Mouse (Mus musculus): ENCODE data around the gene Zfp646. TPM values are rescaled to one million over a fixed set of nuclear protein-coding genes. Genes with fewer than 3 reads are reported as not detected.
"Not testable (repeated sequence)": the region's sequence is repeated elsewhere in the genome, so short reads cannot be mapped to it uniquely, and the experiment has no call there.

Zfp646 gene
- polyA plus RNA-seq (2014; fragmentation: Nextera tagmentation; extraction: Ambion mirVana), result 13.2 and 15.5 TPM in 2 replicates

DNA sequence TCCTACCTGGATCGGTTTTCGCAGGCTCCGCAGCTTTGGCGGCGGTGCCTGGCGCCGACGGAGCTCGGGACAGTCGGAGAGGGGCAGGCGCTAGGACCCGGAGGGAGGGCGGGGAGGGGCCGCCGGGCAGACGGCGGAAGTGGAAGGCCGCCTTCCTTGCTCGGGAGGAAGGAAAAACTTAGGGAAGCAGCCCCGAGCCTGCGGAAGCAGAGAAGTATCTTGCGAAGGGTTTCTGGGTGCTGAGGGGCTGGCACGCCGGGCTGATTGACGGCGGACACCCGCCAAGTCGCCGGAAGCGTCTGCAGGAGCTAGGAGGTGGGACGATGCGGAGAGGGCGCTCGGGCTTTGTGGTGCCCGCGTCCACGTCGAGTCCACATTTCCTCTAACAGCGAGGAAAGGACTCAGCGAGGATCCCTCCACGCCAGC is at the start of gene Zfp646:
Gene Zfp646, plus strand, starts transcription at position 181 of the 426 bp plus-strand sequence.
- peak within 1 kb of the TSS; percentile 95 for H3K4me3 ChIP-seq (replicated peaks; ENCODE audit: low read depth, low read length)
- DNase-seq (peak; percentile 94), ATAC-seq (ENCODE audit: low FRiP score, low TSS enrichment) (peak; percentile 88)
- under 1% methylated on average over 41 of the region's 41 CpGs for WGBS
- peaks cover 35% of the 10 kb centered on the region for H3K36me3 ChIP-seq (ENCODE audit: control insufficient read depth, insufficient read depth, low read length)
- no peaks in the 10 kb centered on the region for H3K27me3 ChIP-seq (ENCODE audit: control insufficient read depth, insufficient read depth, low read length)
- peak within 1 kb of the TSS; percentile 84 for H3K4me2 ChIP-seq (ENCODE audit: low read length)
- peak within 1 kb of the TSS; percentile 99 for H3K27ac ChIP-seq (replicated peaks; ENCODE audit: low read depth, low read length)
- no peaks in the 10 kb centered on the region for H3K9me3 ChIP-seq (ENCODE audit: control insufficient read depth, low read length)
- H3K4me1 ChIP-seq (ENCODE audit: control insufficient read depth, insufficient read depth, low read length), result peaks cover 23% of the 10 kb centered on the region
- peak within 1 kb of the TSS; percentile 98 for H3K9ac ChIP-seq (replicated peaks; ENCODE audit: low read length)

DNA sequence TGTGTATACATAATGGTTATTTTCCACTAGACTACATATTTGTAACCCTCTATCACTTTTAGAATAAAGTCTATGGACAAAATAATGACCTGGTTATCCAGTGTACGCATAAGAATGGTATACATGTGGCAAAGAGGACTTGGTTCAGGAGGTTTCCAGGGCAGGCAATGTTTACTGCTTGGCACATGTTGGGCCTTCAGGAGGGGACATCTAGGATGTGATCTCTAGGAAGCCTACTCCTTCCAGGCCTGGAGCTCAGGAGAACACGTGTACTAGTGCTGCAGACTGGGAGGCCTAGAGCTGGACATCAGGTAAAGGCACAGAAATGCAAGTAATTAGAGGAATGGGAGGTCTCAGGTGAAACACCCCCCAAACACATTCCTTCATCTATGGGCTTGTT is 40.5 kb upstream of the Zfp646 start:
- Histone ChIP-seq H3K27me3 (ENCODE audit: control insufficient read depth, insufficient read depth, low read length) (no peaks in the 10 kb centered on the region), H3K9me3 (ENCODE audit: control insufficient read depth, low read length) (no peaks in the 10 kb centered on the region), H3K4me1 (ENCODE audit: control insufficient read depth, insufficient read depth, low read length) (no peaks in the 10 kb centered on the region), H3K27ac (replicated peaks; ENCODE audit: low read depth, low read length) (no peak overlapping the region), H3K9ac (replicated peaks; ENCODE audit: low read length) (no peak overlapping the region), H3K4me2 (ENCODE audit: low read length) (no peak overlapping the region), H3K4me3 (replicated peaks; ENCODE audit: low read depth, low read length) (no peak overlapping the region), H3K36me3 (ENCODE audit: control insufficient read depth, insufficient read depth, low read length) (no peaks in the 10 kb centered on the region)
- WGBS, result 90% methylated on average over 2 of the region's 2 CpGs
- DNase-seq (no peak), ATAC-seq (ENCODE audit: low FRiP score, low TSS enrichment) (no peak)

DNA sequence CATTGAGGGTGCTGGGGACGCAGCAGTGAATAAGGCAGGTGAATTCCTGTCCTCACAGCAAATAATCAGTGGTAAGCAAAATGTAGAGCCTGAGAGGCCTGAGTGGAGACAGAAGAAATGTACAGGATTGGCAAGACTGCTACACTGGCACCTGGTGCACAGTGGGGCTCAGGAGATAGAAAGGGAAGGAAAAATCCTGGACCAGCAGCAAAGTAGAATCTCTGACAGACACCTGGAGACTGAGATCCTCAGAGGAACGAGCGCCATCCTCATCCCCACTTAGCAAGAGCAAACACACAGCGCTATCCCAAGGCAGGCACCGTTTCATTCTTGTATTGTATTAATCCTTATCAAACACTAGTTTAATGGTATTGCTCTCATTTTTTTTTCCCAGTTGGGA is 38.5 kb upstream of the Zfp646 start:
- 90% methylated on average over 5 of the region's 5 CpGs for WGBS
- DNase-seq (no peak), ATAC-seq (ENCODE audit: low FRiP score, low TSS enrichment) (no peak)
- Histone ChIP-seq H3K4me2 (ENCODE audit: low read length) (no peak overlapping the region), H3K27ac (replicated peaks; ENCODE audit: low read depth, low read length) (no peak overlapping the region), H3K4me1 (ENCODE audit: control insufficient read depth, insufficient read depth, low read length) (peaks cover 5% of the 10 kb centered on the region), H3K9me3 (ENCODE audit: control insufficient read depth, low read length) (no peaks in the 10 kb centered on the region), H3K27me3 (ENCODE audit: control insufficient read depth, insufficient read depth, low read length) (no peaks in the 10 kb centered on the region), H3K4me3 (replicated peaks; ENCODE audit: low read depth, low read length) (no peak overlapping the region), H3K9ac (replicated peaks; ENCODE audit: low read length) (no peak overlapping the region), H3K36me3 (ENCODE audit: control insufficient read depth, insufficient read depth, low read length) (no peaks in the 10 kb centered on the region)

DNA sequence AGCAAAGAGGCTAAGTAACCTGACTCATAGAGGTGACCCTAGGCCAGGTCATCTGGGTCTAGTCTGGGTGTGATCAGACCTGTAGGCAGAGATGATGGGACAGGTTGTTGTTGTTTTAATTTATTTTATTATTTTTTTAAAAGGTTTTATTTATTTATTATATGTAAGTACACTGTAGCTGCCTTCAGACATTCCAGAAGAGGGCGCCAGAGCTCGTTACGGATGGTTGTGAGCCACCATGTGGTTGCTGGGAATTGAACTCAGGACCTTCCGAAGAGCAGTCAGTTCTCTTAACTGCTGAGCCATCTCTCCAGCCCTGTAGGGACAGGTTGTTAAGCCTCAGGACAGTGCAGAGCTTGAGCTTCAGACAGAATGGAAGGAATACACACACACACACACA is 38.1 kb upstream of the Zfp646 start:
- not testable (repeated sequence) for DNase-seq; H3K27me3 ChIP-seq (ENCODE audit: control insufficient read depth, insufficient read depth, low read length); H3K4me1 ChIP-seq (ENCODE audit: control insufficient read depth, insufficient read depth, low read length); H3K27ac ChIP-seq (replicated peaks; ENCODE audit: low read depth, low read length); H3K36me3 ChIP-seq (ENCODE audit: control insufficient read depth, insufficient read depth, low read length); H3K4me3 ChIP-seq (replicated peaks; ENCODE audit: low read depth, low read length); H3K9me3 ChIP-seq (ENCODE audit: control insufficient read depth, low read length); H3K4me2 ChIP-seq (ENCODE audit: low read length); H3K9ac ChIP-seq (replicated peaks; ENCODE audit: low read length); ATAC-seq (ENCODE audit: low FRiP score, low TSS enrichment)
- WGBS, result 74% methylated on average over 4 of the region's 4 CpGs

DNA sequence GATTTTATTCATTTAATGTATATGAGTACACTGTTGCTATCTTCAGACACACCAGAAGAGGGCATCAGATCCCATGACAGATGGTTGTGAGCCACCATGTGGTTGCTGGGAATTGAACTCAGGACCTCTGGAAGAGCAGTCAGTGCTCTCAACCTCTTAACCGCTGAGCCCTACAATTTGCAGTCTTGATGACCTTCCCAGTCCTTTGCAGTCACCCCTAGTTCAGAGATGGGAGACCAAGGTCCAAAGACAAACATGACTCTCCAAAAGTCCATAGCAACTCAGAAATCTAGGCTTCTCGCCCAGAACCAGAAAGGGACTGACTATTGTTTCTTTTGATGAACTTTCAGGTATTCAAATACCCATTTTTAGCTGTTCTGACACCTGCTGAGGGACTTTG is 36.0 kb upstream of the Zfp646 start:
- H3K9me3 ChIP-seq (ENCODE audit: control insufficient read depth, low read length); H3K36me3 ChIP-seq (ENCODE audit: control insufficient read depth, insufficient read depth, low read length); H3K9ac ChIP-seq (replicated peaks; ENCODE audit: low read length); H3K4me1 ChIP-seq (ENCODE audit: control insufficient read depth, insufficient read depth, low read length); H3K27me3 ChIP-seq (ENCODE audit: control insufficient read depth, insufficient read depth, low read length); H3K27ac ChIP-seq (replicated peaks; ENCODE audit: low read depth, low read length); H3K4me3 ChIP-seq (replicated peaks; ENCODE audit: low read depth, low read length); ATAC-seq (ENCODE audit: low FRiP score, low TSS enrichment); DNase-seq: not testable (repeated sequence)
- 79% methylated on average over 2 of the region's 2 CpGs for WGBS
- peak overlapping the region; percentile 99 for H3K4me2 ChIP-seq (ENCODE audit: low read length)

DNA sequence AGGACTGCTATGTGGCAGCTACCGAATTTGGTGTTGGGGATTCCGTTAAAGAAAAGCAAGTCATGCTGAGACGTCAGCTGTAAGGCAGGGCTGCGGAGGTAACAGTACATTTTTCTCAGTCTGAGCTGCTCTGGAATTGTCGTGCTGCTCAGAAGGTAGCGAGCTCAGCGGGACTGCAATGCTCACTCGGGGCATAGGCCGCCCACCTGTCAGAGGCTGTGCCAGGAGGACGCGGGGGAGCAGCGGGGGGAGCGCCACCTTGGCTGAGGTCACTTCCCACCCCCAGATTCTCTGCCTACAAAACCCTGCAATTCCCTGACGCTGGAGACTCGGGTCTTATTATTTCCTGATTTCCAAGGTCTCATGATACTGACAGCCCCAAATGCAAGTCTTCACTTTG is 35.1 kb upstream of the Zfp646 start:
- Histone ChIP-seq H3K9ac (replicated peaks; ENCODE audit: low read length) (peak overlapping the region; percentile 66), H3K9me3 (ENCODE audit: control insufficient read depth, low read length) (no peaks in the 10 kb centered on the region), H3K4me2 (ENCODE audit: low read length) (peak overlapping the region; percentile 99), H3K4me1 (ENCODE audit: control insufficient read depth, insufficient read depth, low read length) (peaks cover 5% of the 10 kb centered on the region), H3K4me3 (replicated peaks; ENCODE audit: low read depth, low read length) (peak overlapping the region; percentile 59), H3K36me3 (ENCODE audit: control insufficient read depth, insufficient read depth, low read length) (0 out of 2 replicates have a peak, but pooled peaks cover 4% of the 10 kb centered on the region), H3K27me3 (ENCODE audit: control insufficient read depth, insufficient read depth, low read length) (no peaks in the 10 kb centered on the region), H3K27ac (replicated peaks; ENCODE audit: low read depth, low read length) (peak overlapping the region; percentile 88)
- peak; percentile 40 for DNase-seq
- ATAC-seq (ENCODE audit: low FRiP score, low TSS enrichment), result peak; percentile 10; the same call in 1 of the 2 replicates
- 3% methylated on average over 15 of the region's 15 CpGs for WGBS

DNA sequence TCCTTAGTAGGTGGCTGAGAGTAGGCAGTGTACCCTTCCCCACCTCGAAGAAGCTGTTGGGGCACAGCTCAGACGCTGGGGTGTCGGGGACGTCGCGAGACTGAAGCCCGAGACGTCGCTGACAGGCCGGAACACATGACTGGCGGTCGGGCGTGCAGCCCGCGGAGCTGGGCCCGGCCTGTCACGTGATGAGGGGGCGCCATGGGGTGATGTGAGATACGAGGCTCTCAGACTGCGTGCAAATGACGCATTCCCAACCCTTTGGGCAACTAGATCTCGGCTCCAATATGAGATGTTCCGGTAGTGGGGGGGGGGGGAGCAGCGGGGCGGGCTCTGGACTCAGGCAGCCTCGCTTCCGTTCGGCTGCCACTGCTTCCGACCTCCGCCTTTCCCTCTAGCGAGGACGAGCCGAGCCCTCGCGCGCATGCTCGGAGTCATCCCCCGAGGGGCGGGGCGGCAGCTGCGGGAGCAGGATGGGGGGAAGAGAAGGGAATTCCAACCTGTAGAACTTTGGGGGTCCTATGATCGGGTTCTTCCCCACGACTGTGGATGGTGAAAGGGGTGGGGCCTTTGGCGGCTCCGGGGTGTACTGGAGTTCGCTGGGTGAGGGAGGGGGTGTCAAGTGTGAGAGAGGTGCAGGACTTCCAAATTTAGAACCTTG is 34.6 kb upstream of the Zfp646 start:
- under 1% methylated on average over 43 of the region's 46 CpGs for WGBS
- no peaks in the 10 kb centered on the region for H3K9me3 ChIP-seq (ENCODE audit: control insufficient read depth, low read length)
- DNase-seq, result peak; percentile 97
- peak overlapping the region; percentile 99 for H3K4me2 ChIP-seq (ENCODE audit: low read length)
- H3K9ac ChIP-seq (replicated peaks; ENCODE audit: low read length), result peak overlapping the region; percentile 66
- H3K4me1 ChIP-seq (ENCODE audit: control insufficient read depth, insufficient read depth, low read length), result peaks cover 5% of the 10 kb centered on the region
- H3K27ac ChIP-seq (replicated peaks; ENCODE audit: low read depth, low read length), result peak overlapping the region; percentile 88
- peak overlapping the region; percentile 59 for H3K4me3 ChIP-seq (replicated peaks; ENCODE audit: low read depth, low read length)
- no peaks in the 10 kb centered on the region for H3K27me3 ChIP-seq (ENCODE audit: control insufficient read depth, insufficient read depth, low read length)
- ATAC-seq (ENCODE audit: low FRiP score, low TSS enrichment), result peak; percentile 95
- peaks cover 4% of the 10 kb centered on the region; the same call in 1 of the 2 replicates for H3K36me3 ChIP-seq (ENCODE audit: control insufficient read depth, insufficient read depth, low read length)

DNA sequence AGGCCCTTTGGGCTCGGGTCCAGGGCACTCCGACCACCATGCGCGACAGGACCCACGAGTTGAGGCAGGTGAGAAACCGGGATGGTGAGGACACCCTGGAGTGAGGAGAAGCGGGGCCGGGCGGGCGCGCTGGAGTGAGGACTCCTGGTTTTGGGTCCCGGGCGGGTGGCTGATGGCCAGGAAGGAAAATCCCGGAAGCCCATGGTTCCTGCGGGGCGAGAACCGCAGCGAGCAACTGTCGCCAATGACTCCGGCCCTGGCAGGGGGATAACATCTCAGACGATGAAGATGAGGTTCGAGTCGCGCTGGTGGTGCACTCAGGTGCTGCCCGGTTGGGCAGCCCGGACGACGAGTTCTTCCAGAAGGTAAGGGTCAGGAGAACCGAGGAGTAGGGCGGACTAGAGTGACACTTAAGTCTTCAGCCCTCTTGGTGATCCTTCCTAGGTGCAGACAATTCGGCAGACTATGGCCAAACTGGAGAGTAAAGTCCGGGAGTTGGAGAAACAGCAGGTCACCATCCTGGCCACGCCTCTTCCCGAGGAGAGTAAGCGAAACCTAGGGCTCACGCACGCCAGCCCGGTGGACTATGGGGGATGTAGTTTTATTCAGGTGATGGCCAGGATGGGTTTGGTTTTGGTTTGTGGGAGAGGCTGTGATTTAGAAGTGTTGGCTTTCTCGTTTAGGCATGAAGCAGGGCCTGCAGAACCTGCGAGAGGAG is 33.9 kb upstream of the Zfp646 start:
- Histone ChIP-seq H3K4me1 (ENCODE audit: control insufficient read depth, insufficient read depth, low read length) (peaks cover 5% of the 10 kb centered on the region), H3K4me2 (ENCODE audit: low read length) (peak overlapping the region; percentile 99), H3K4me3 (replicated peaks; ENCODE audit: low read depth, low read length) (peak overlapping the region; percentile 59), H3K27ac (replicated peaks; ENCODE audit: low read depth, low read length) (peak overlapping the region; percentile 88), H3K9me3 (ENCODE audit: control insufficient read depth, low read length) (no peaks in the 10 kb centered on the region), H3K36me3 (ENCODE audit: control insufficient read depth, insufficient read depth, low read length) (peaks cover 4% of the 10 kb centered on the region; the same call in 1 of the 2 replicates), H3K9ac (replicated peaks; ENCODE audit: low read length) (peak overlapping the region; percentile 66), H3K27me3 (ENCODE audit: control insufficient read depth, insufficient read depth, low read length) (no peaks in the 10 kb centered on the region)
- DNase-seq, result peak; percentile 86
- ATAC-seq (ENCODE audit: low FRiP score, low TSS enrichment), result peak; percentile 53
- WGBS, result under 1% methylated on average over 40 of the region's 40 CpGs

Data from midbrain, embryonic 14.5 days (tissue).